8 mouse cellular contexts compared by ENCODE assay signal in the genomic region with DNA sequence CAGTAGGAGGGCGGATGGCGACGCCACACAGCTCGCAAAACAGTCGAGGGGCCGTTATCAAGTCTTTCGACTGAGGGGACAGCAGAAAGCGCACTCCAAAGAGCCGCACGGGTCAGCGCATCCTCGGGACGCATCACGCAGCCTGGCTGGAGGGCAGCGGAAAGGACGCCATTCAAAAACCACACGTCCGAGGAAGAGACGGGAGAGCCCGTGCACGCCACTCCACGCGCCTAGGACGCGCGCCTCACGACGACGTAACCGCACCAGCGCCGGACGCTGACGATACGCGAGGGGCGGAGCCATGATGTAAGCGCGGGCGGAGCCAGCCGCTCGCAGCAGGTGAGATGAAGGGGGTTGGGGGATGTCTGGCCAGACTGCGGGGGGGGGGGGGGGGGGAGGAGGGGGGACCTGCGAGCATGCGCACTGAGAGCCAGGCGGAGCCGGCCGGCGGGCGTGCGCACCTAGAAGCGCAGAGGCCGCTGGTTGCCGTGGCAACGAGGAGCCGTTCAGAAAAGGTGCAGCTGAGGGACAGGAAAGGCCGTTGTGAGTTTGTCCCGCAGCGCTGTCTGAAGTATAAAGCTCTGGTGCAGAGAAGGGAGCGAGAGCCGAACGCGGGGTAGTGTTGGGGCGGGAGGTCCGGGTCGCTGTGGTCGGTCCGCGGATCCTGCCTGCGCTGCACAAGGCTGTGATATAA. TPM values are rescaled to one million over a fixed set of nuclear protein-coding genes. Genes with fewer than 3 reads are reported as not detected.
DNase-seq lines count a peak whose midpoint lies in the region; ATAC-seq and TF ChIP-seq lines count a peak whose summit lies in the region.

A gene (plus strand): TSS at position 423 of the 694 bp plus-strand sequence.

- DNase-seq in adrenal gland, postnatal 25 days: peak; percentile 89
- DNase-seq in embryonic facial prominence, embryonic 10.5 days (ENCODE audit: low spot score): peak; percentile 96
- peak; percentile 75 for DNase-seq in heart, adult 2 months
- DNase-seq in kidney, adult 18-20 months: peak; percentile 77
- peak; percentile 95 for DNase-seq in limb, embryonic 10.5 days (ENCODE audit: low spot score)
- peak; percentile 38 for DNase-seq in spleen, adult 12 weeks (ENCODE audit: low spot score)

- H3K4me2 ChIP-seq in midbrain, embryonic 12.5 days (replicated peaks): peak within 1 kb of the TSS; percentile 60

- H3K9ac ChIP-seq in heart, adult 2 months (ENCODE audit: low read depth, low read length): peak within 1 kb of the TSS; percentile 17
- H3K9ac ChIP-seq in midbrain, embryonic 12.5 days (replicated peaks): peak within 1 kb of the TSS; percentile 78

- peak within 1 kb of the TSS; percentile 92 for H3K27ac ChIP-seq in embryonic facial prominence, embryonic 10.5 days (replicated peaks)
- H3K27ac ChIP-seq in heart, adult 2 months: no peak within 1 kb of the TSS; the same call in 1 of the 2 replicates
- peak within 1 kb of the TSS; percentile 90 for H3K27ac ChIP-seq in limb, embryonic 10.5 days
- peak within 1 kb of the TSS; percentile 83 for H3K27ac ChIP-seq in midbrain, embryonic 12.5 days (replicated peaks)

- no peak for TF ChIP-seq POLR2A in heart, adult 2 months (IDR thresholded peaks at IDR 0.05; ENCODE audit: insufficient read depth, low read depth, low read length)

- peaks cover 10% of the 10 kb centered on the region for H3K4me1 ChIP-seq in embryonic facial prominence, embryonic 10.5 days
- peaks cover 1% of the 10 kb centered on the region for H3K4me1 ChIP-seq in heart, adult 2 months (ENCODE audit: control insufficient read depth, insufficient read depth, low read length)
- peaks cover 9% of the 10 kb centered on the region; the same call in 1 of the 2 replicates for H3K4me1 ChIP-seq in limb, embryonic 10.5 days
- H3K4me1 ChIP-seq in midbrain, embryonic 12.5 days: peaks cover 12% of the 10 kb centered on the region; the same call in 1 of the 2 replicates

- ATAC-seq in midbrain, embryonic 12.5 days (ENCODE audit: low FRiP score, low read depth): peak; percentile 96
- no peak for ATAC-seq in monocyte, adult 5-6 weeks (replicated peaks; ENCODE audit: insufficient number of reproducible peaks, low FRiP score, low TSS enrichment, poor library complexity, severe bottlenecking)

- H3K9me3 ChIP-seq in embryonic facial prominence, embryonic 10.5 days: no peaks in the 10 kb centered on the region
- H3K9me3 ChIP-seq in limb, embryonic 10.5 days (replicated peaks): no peaks in the 10 kb centered on the region
- no peaks in the 10 kb centered on the region for H3K9me3 ChIP-seq in midbrain, embryonic 12.5 days

- no peaks in the 10 kb centered on the region for H3K79me2 ChIP-seq in heart, adult 2 months (replicated peaks; ENCODE audit: control insufficient read depth, insufficient read depth, low read length)

- no peak for TF ChIP-seq CTCF in heart, adult 2 months (IDR thresholded peaks at IDR 0.05)

- no peak for TF ChIP-seq EP300 in heart, adult 2 months (IDR thresholded peaks at IDR 0.05; ENCODE audit: insufficient read depth, low read depth, low read length)

- intact Hi-C loops in heart, adult 2 months (cut with DNase I): no loop called here

- peaks cover 13% of the 10 kb centered on the region; the same call in 1 of the 2 replicates for H3K27me3 ChIP-seq in embryonic facial prominence, embryonic 10.5 days (replicated peaks; ENCODE audit: low read depth, poor library complexity, severe bottlenecking)
- H3K27me3 ChIP-seq in heart, adult 2 months (ENCODE audit: control insufficient read depth, insufficient read depth, low read length): no peaks in the 10 kb centered on the region
- no peaks in the 10 kb centered on the region for H3K27me3 ChIP-seq in limb, embryonic 10.5 days (ENCODE audit: low read depth, poor library complexity, severe bottlenecking)
- no peaks in the 10 kb centered on the region; the same call in 1 of the 2 replicates for H3K27me3 ChIP-seq in midbrain, embryonic 12.5 days

- H3K4me3 ChIP-seq in embryonic facial prominence, embryonic 10.5 days: peak within 1 kb of the TSS; percentile 68
- H3K4me3 ChIP-seq in heart, adult 2 months: peak within 1 kb of the TSS; percentile 58
- H3K4me3 ChIP-seq in limb, embryonic 10.5 days: peak within 1 kb of the TSS; percentile 60
- peak within 1 kb of the TSS; percentile 63 for H3K4me3 ChIP-seq in midbrain, embryonic 12.5 days

- no peaks in the 10 kb centered on the region for H3K36me3 ChIP-seq in embryonic facial prominence, embryonic 10.5 days (replicated peaks)
- H3K36me3 ChIP-seq in heart, adult 2 months (ENCODE audit: control insufficient read depth, insufficient read depth, low read length): no peaks in the 10 kb centered on the region
- H3K36me3 ChIP-seq in limb, embryonic 10.5 days: no peaks in the 10 kb centered on the region
- no peaks in the 10 kb centered on the region for H3K36me3 ChIP-seq in midbrain, embryonic 12.5 days

- WGBS in embryonic facial prominence, embryonic 10.5 days: under 1% methylated on average over 69 of the region's 70 CpGs
- WGBS in heart, adult 2 months: under 1% methylated on average over 69 of the region's 70 CpGs
- WGBS in limb, embryonic 10.5 days: under 1% methylated on average over 69 of the region's 70 CpGs
- WGBS in midbrain, embryonic 12.5 days: under 1% methylated on average over 63 of the region's 70 CpGs

RNA-seq across cellular contexts. Expression of the gene that starts here (rescaled TPM):
- total RNA-seq in adrenal gland, postnatal 25 days (2021): 5.1 and 5.5 TPM in 2 replicates
- polyA plus RNA-seq in embryonic facial prominence, embryonic 10.5 days (2016; fragmentation: Nextera tagmentation; extraction: Ambion mirVana): 4.7 and 5.4 TPM in 2 replicates
- total RNA-seq in heart, adult 2 months (2021): 1 to 10 TPM in 1 of 2 experiments, under 1 TPM in 1; 0.76 to 1.3 TPM
- 0.18 and 0.43 TPM in 2 replicates for polyA plus RNA-seq in heart, adult 2 months (2012; rRNA removed)
- polyA plus RNA-seq in limb, embryonic 10.5 days (2016; fragmentation: Nextera tagmentation; extraction: Ambion mirVana): 2.6 and 3.5 TPM in 2 replicates
- polyA plus RNA-seq in midbrain, embryonic 12.5 days (2016; fragmentation: Nextera tagmentation; extraction: Ambion mirVana): 9.6 and 10.0 TPM in 2 replicates
- total RNA-seq in monocyte, adult 5-6 weeks (2017): 0.97 TPM in 1 of 3 replicates, not detected in the others

Comparison
In these comparisons a context has a peak if more than half of its experiments do, and no peak if none do; other contexts are left out.
1. DNase-seq: peak in every context shown above with its lines; median percentile 96 in embryonic facial prominence, embryonic 10.5 days; 95 in limb, embryonic 10.5 days; 89 in adrenal gland, postnatal 25 days; 77 in kidney, adult 18-20 months; 75 in heart, adult 2 months; 38 in spleen, adult 12 weeks.